Mouse (Mus musculus) midbrain, embryonic 12.5 days (tissue): ENCODE results near the gene Chrna4. TPM values are rescaled to one million over a fixed set of nuclear protein-coding genes. Genes with fewer than 3 reads are reported as not detected.

Experiments used
- ATAC-seq: fragments of 200-750 bp; cut with Nextera tagmentation; 2 replicates; pipeline ENCODE4 v1.8.0; 2017; ENCODE audit warnings: low read depth, moderate TSS enrichment, moderate library complexity; ENCODE audit not compliant: low FRiP score
- H3K27ac ChIP-seq: fragments of 300-500 bp; sonication (generic); replicated peaks from 2 replicates; pipeline ENCODE4 v1.5.1; 2016; ENCODE audit warnings: mild to moderate bottlenecking
- H3K27me3 ChIP-seq: fragments of 300-500 bp; sonication (generic); 2 replicates; pipeline ENCODE4 v1.6.1; 2016; ENCODE audit warnings: mild to moderate bottlenecking
- H3K36me3 ChIP-seq: fragments of 300-500 bp; sonication (generic); 2 replicates; pipeline ENCODE4 v1.6.1; 2016
- H3K4me1 ChIP-seq: fragments of 300-500 bp; sonication (generic); 2 replicates; pipeline ENCODE4 v1.6.1; 2016
- H3K4me2 ChIP-seq: fragments of 300-500 bp; sonication (generic); replicated peaks from 2 replicates; pipeline ENCODE4 v1.6.1; 2016; ENCODE audit warnings: mild to moderate bottlenecking, moderate library complexity
- H3K4me3 ChIP-seq: fragments of 300-500 bp; sonication (generic); 2 replicates; pipeline ENCODE4 v1.5.1; 2016; ENCODE audit warnings: mild to moderate bottlenecking
- H3K9ac ChIP-seq: fragments of 300-500 bp; sonication (generic); replicated peaks from 2 replicates; pipeline ENCODE4 v1.6.1; 2016; ENCODE audit warnings: mild to moderate bottlenecking, moderate library complexity
- H3K9me3 ChIP-seq: fragments of 300-500 bp; sonication (generic); 2 replicates; pipeline ENCODE4 v1.6.1; 2016; ENCODE audit warnings: mild to moderate bottlenecking
- WGBS: fragments of 180-500 bp; shearing (Covaris S2); methylation state at CpG from one replicate; pipeline ENCODE4 v1.1.7; 2016; 5-methylcytosine and 5-hydroxymethylcytosine counted together
- polyA plus RNA-seq: library from polyadenylated mRNA; unstranded; fragments of >200 nt; fragmentation: Nextera tagmentation; extraction: Ambion mirVana; gene quantifications from 2 replicates; pipeline ENCODE4 v1.2.1, GENCODE M21; 2016

Chrna4 gene
- polyA plus RNA-seq = 43.2 and 44.3 TPM in 2 replicates

DNA sequence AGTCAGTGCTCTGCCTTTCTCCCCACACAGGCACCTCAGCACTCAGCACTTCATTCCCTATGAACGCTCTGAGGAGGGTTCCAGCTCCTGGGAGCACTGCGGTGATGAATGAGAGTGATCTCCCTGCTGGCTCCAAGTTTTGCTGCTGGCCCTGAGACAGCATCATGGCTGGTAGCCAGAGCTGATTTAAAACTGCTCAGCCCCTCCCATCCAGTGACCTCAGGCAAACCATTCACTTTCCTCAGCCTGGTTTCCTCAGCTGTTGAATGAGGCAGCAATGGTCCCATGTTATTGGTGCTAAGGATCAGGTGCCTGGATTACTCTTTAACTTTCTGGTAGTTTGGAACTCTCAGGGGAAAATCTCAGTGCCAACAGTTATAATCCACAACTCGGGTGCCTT, at the start of gene Chrna4:
TSS of gene Chrna4 (minus strand) at position 110 of the 400 bp plus-strand sequence.
- H3K4me1 ChIP-seq = peaks cover 44% of the 10 kb centered on the region
- peaks cover 25% of the 10 kb centered on the region for H3K27me3 ChIP-seq
- ATAC-seq = no peak
- H3K4me3 ChIP-seq = no peak within 1 kb of the TSS
- 53% methylated on average over 3 of the region's 3 CpGs for WGBS
- 0 out of 2 replicates have a peak within 1 kb of the TSS, but pooled peaks have one; percentile 9 for H3K4me2 ChIP-seq
- peak within 1 kb of the TSS; percentile 80 for H3K27ac ChIP-seq
- H3K36me3 ChIP-seq = no peaks in the 10 kb centered on the region
- no peaks in the 10 kb centered on the region for H3K9me3 ChIP-seq
- H3K9ac ChIP-seq = no peak within 1 kb of the TSS

DNA sequence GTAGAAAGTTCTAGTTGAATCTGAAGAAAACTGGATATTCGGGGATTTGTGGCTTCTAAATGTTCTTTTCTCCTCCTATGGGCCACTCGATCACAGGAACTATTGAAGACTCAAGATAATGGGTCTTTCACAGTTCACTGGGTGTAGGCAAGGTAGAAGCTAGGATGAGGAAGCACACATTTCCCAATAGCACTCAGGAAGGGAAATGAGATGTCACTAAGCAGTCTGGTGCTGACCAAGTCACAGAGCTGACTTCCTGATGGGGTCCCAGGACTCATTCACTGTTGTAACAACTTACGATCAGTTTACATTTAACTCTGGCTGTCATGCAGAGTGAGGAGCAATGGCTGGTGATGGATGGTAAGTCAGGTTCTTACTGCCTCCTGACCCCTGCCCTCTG, 46.8 kb upstream of the Chrna4 start:
- Histone ChIP-seq H3K4me1 (no peaks in the 10 kb centered on the region), H3K9ac (no peak overlapping the region), H3K9me3 (no peaks in the 10 kb centered on the region), H3K27me3 (no peaks in the 10 kb centered on the region), H3K4me2 (no peak overlapping the region), H3K36me3 (0 out of 2 replicates have a peak, but pooled peaks cover 3% of the 10 kb centered on the region), H3K4me3 (no peak overlapping the region), H3K27ac (no peak overlapping the region)
- 80% methylated on average over 3 of the region's 3 CpGs for WGBS
- no peak for ATAC-seq

DNA sequence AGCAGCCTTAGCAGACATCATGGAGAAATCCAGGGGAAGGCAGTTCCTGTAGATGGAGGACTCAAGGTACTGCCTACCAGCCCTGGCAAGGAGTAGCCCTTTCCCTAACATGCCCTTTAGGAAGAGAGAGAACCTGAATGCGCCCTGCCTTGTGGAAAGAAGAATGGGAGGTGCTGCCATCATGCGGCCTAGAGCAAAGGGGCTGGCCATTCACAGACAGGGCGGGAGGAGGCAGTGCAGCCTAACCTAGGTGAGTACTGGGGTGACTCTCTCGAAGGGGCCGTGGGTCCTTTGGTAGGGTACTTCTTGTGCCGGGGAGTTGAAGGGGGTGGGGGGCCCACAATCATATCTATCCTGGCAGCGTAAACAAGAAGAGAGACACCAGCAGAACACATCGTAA, 41.7 kb upstream of the Chrna4 start:
- H3K27ac ChIP-seq = no peak overlapping the region
- H3K4me3 ChIP-seq = no peak overlapping the region
- peaks cover 3% of the 10 kb centered on the region; the same call in 1 of the 2 replicates for H3K4me1 ChIP-seq
- H3K9me3 ChIP-seq = no peaks in the 10 kb centered on the region
- WGBS = 76% methylated on average over 8 of the region's 8 CpGs
- no peak overlapping the region for H3K9ac ChIP-seq
- no peaks in the 10 kb centered on the region for H3K27me3 ChIP-seq
- no peak overlapping the region for H3K4me2 ChIP-seq
- H3K36me3 ChIP-seq = 0 out of 2 replicates have a peak, but pooled peaks cover 7% of the 10 kb centered on the region
- no peak for ATAC-seq

DNA sequence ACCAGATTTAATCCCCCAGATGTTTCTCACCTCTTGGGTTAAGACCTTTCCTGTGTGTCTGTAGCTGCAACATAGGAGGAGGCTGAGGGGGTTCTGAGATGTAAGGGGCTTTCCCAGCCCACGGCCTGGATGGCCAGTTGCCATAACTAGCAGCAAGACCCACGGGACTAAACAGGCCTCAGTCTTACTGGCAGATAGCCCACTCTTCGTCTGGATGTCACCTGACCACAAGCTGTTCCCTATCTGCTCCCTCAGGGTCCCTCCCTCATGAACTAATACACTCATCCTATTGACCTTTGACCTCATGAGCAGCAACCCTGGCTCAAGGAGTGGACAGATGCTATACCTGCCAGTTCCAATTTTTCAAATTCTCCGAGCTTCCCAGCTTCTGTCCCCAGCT, 40.6 kb upstream of the Chrna4 start:
- H3K4me3 ChIP-seq = no peak overlapping the region
- H3K27ac ChIP-seq = no peak overlapping the region
- 70% methylated on average over 4 of the region's 4 CpGs for WGBS
- H3K9ac ChIP-seq = no peak overlapping the region
- H3K4me2 ChIP-seq = no peak overlapping the region
- peaks cover 3% of the 10 kb centered on the region; the same call in 1 of the 2 replicates for H3K4me1 ChIP-seq
- ATAC-seq = no peak
- H3K27me3 ChIP-seq = no peaks in the 10 kb centered on the region
- H3K36me3 ChIP-seq = 0 out of 2 replicates have a peak, but pooled peaks cover 7% of the 10 kb centered on the region
- no peaks in the 10 kb centered on the region for H3K9me3 ChIP-seq

DNA sequence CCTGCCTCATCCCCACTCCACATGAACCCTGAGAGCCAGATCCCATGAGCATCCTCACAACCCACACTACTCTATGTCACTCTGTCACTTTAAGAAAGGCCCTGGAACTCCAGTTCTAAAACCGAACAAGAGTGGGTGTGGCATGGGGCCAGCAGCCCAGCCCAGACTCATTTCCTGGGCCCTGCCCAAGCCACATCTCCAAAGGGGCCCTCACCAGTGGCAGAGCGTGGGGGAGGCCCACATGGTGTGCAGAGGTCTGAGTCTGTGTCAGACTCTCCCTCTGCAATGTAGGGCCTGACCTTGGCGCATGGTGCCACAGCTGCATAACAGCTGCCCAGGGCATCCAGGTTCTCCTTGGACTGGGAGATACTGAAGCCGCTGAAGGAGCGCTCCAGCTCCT, 37.5 kb upstream of the Chrna4 start:
- no peak overlapping the region for H3K4me3 ChIP-seq
- H3K27me3 ChIP-seq = no peaks in the 10 kb centered on the region; the same call in 1 of the 2 replicates
- ATAC-seq = no peak
- no peak overlapping the region for H3K27ac ChIP-seq
- H3K4me2 ChIP-seq = no peak overlapping the region
- WGBS = 74% methylated on average over 5 of the region's 5 CpGs
- no peak overlapping the region for H3K9ac ChIP-seq
- H3K36me3 ChIP-seq = 0 out of 2 replicates have a peak, but pooled peaks cover 4% of the 10 kb centered on the region
- H3K4me1 ChIP-seq = peaks cover 3% of the 10 kb centered on the region; the same call in 1 of the 2 replicates
- H3K9me3 ChIP-seq = no peaks in the 10 kb centered on the region

DNA sequence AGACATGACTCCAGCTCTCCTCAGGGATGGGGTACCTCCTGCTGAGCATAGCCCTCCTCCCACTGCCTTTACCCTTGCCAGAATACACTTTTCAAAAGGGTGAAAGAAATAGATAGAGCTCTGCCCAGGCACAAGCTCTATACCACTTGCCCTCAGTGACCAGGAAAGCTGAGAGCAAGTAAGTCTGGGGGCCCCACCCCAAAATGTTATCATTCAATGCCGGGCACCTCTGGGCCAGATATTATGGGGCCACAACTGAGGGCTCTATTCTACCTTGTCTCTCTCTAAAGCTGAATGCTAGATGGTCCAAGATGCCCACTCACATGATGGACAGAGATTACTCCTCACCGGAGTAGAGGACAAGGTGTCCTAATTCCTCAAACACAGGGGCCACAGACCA, 36.2 kb upstream of the Chrna4 start:
- no peak overlapping the region for H3K27ac ChIP-seq
- 92% methylated on average over 2 of the region's 2 CpGs for WGBS
- H3K4me2 ChIP-seq = no peak overlapping the region
- H3K4me1 ChIP-seq = peaks cover 3% of the 10 kb centered on the region; the same call in 1 of the 2 replicates
- H3K4me3 ChIP-seq = no peak overlapping the region
- no peaks in the 10 kb centered on the region for H3K9me3 ChIP-seq
- H3K9ac ChIP-seq = no peak overlapping the region
- no peak for ATAC-seq
- H3K27me3 ChIP-seq = no peaks in the 10 kb centered on the region; the same call in 1 of the 2 replicates
- 0 out of 2 replicates have a peak, but pooled peaks cover 4% of the 10 kb centered on the region for H3K36me3 ChIP-seq

DNA sequence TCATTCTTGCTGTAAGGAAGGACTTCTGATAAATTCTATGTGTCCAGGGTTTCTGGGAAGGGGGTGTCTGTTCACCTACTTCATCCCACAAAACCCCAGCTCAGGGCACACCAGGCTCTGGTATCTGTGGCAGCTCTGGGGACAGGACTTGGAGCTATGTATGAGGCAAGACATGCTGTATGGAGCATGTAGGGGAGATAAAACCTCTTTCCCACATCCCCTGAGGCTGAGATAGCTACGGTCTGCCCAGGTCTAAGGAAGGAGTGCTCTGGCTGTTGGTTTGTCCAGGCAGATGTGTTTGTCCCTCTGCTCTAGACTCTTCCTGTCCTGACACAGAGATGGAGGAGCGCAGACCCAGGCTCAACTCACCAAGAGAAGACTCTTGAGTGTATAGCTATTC, 35.6 kb upstream of the Chrna4 start:
- whole genome bisulfite sequencing = 100% methylated on average over 2 of the region's 2 CpGs
- no peak overlapping the region for H3K4me3 ChIP-seq
- H3K27me3 ChIP-seq = no peaks in the 10 kb centered on the region; the same call in 1 of the 2 replicates
- no peak overlapping the region for H3K27ac ChIP-seq
- H3K9me3 ChIP-seq = no peaks in the 10 kb centered on the region
- H3K4me1 ChIP-seq = peaks cover 3% of the 10 kb centered on the region; the same call in 1 of the 2 replicates
- ATAC-seq = no peak
- no peak overlapping the region for H3K9ac ChIP-seq
- H3K4me2 ChIP-seq = no peak overlapping the region
- H3K36me3 ChIP-seq = 0 out of 2 replicates have a peak, but pooled peaks cover 4% of the 10 kb centered on the region

DNA sequence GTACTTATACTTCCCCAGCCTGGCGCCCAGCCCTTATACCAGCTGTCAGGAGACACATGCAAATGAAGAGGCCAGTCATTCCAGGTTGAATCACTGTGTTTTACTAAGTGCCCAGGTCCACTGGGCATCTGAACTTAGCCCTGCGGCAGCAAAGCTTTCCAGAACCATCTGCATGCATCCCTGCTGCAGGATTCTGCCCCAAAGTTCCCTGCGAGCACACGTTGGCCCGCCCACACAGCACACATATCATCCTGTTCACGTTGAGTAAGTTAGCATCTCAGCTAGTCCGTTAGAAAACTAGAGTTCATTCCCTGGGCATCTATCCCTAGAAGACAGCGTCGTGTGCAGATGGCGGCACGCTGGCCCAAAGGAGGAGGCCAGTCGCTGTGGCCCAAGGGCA, 32.2 kb upstream of the Chrna4 start:
- Histone ChIP-seq H3K9me3 (no peaks in the 10 kb centered on the region), H3K4me2 (no peak overlapping the region), H3K9ac (no peak overlapping the region), H3K4me1 (no peaks in the 10 kb centered on the region), H3K4me3 (no peak overlapping the region), H3K27ac (no peak overlapping the region), H3K36me3 (no peaks in the 10 kb centered on the region), H3K27me3 (no peaks in the 10 kb centered on the region; the same call in none of the 2 replicates)
- no peak for ATAC-seq
- WGBS = 86% methylated on average over 12 of the region's 12 CpGs

DNA sequence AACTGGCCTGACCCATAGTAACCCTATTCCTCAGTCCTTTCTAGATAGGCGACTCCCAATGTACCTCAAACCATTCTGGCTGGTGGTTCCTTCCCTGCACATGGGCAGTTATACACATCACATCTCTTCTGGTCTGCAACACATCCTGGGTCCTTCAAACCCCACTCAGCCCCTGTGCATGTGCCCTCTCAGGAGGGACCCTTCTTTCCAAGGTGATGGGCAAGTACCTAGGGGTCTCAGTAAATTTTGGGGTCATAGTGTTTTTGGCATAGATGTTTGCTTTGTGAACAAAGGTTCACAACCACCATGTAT, 29.0 kb upstream of the Chrna4 start:
- Histone ChIP-seq H3K9me3 (no peaks in the 10 kb centered on the region), H3K27me3 (no peaks in the 10 kb centered on the region; the same call in none of the 2 replicates), H3K36me3 (no peaks in the 10 kb centered on the region), H3K4me1 (no peaks in the 10 kb centered on the region), H3K4me2 (no peak overlapping the region), H3K4me3 (no peak overlapping the region), H3K27ac (no peak overlapping the region), H3K9ac (no peak overlapping the region)
- WGBS = 7% methylated on average over 1 of the region's 1 CpGs
- peak; percentile 55 for ATAC-seq

DNA sequence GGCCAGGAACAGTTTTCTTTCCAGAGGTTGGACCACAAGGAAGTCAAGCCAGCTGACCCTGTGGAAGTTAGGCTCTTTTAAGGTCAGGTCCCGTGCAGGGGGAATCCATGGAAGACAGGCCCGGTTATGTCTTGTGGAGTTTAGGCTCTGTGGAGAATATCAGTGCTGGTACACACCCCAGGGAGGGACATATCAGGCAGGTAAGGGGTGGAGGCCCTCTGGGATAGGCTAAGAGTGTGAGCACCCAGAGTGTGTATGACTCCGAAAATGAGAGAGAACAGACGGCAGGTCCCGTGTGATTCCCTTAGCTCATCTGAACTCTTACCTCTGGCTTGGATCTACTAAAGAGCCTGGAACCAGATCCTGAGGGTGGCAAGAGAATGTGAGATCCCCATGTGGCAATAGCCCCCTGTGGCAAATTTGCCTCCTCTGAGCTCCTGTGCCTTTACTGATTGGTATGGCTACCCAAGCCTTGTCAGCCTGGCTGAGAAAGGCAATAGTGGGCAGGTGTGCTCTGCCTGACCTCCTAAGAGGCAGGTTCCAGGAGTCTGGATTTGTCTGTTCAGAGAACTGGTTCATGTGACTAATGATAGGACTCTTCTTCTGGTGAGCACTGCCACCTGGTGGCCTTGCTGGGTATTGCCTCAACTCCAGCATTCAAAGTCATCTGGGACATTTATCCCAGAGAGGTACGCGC, 28.5 kb upstream of the Chrna4 start:
- no peak overlapping the region for H3K4me3 ChIP-seq
- peak; percentile 65 for ATAC-seq
- no peaks in the 10 kb centered on the region; the same call in none of the 2 replicates for H3K27me3 ChIP-seq
- H3K4me2 ChIP-seq = no peak overlapping the region
- 67% methylated on average over 7 of the region's 7 CpGs for WGBS
- H3K4me1 ChIP-seq = no peaks in the 10 kb centered on the region
- no peak overlapping the region for H3K9ac ChIP-seq
- no peaks in the 10 kb centered on the region for H3K9me3 ChIP-seq
- H3K36me3 ChIP-seq = no peaks in the 10 kb centered on the region
- no peak overlapping the region for H3K27ac ChIP-seq

DNA sequence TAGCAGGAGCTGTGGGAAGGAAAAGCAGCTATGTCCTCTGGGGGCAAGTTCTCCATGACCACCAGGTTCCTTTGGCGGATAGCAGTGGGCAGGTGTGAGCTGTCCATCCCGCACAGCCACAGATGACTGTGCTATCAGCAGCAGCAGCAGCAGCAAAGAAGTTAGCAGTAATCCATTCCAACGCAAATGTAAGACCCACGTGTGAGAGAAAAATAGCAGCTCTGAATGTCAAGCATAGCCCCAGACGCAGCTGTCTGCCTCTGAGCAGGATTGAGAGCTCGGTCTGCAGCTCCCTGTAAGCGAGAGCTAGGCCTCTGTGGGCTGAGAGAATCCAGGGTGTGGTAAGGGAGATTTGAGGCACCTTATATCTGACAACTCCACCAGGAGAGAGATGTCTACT, 26.8 kb upstream of the Chrna4 start:
- ATAC-seq = no peak
- WGBS = 67% methylated on average over 7 of the region's 7 CpGs
- no peaks in the 10 kb centered on the region; the same call in 1 of the 2 replicates for H3K27me3 ChIP-seq

DNA sequence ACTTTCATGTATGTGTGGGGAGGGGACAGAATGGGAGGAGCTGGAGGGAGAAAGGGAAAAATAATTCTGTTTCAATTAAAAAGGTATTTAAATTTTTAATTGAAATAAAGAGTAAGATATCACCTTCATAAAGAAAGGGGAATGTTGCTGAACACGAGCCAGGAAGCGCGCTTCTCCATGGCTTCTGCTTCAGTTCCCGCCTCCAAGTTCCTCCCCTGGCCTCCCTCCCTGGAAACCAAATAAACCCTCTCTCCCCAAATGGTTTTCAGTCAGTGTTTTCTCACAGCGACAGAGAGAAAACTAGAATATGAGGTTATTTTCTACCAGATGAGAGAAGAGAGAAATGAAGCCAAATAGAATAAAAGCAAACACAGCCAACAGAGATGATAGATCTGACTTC, 25.2 kb upstream of the Chrna4 start:
- 70% methylated on average over 5 of the region's 5 CpGs for WGBS
- H3K4me3 ChIP-seq = no peak overlapping the region
- ATAC-seq = no peak
- H3K27ac ChIP-seq = no peak overlapping the region
- no peaks in the 10 kb centered on the region for H3K9me3 ChIP-seq
- H3K9ac ChIP-seq = no peak overlapping the region
- no peaks in the 10 kb centered on the region for H3K4me1 ChIP-seq
- H3K27me3 ChIP-seq = no peaks in the 10 kb centered on the region; the same call in 1 of the 2 replicates
- no peaks in the 10 kb centered on the region for H3K36me3 ChIP-seq
- H3K4me2 ChIP-seq = no peak overlapping the region

More for the DNA sequence above, 26.8 kb upstream of the Chrna4 start:
- Histone ChIP-seq H3K4me1 (no peaks in the 10 kb centered on the region), H3K27ac (no peak overlapping the region), H3K9ac (no peak overlapping the region), H3K4me3 (no peak overlapping the region), H3K9me3 (no peaks in the 10 kb centered on the region), H3K36me3 (no peaks in the 10 kb centered on the region), H3K4me2 (no peak overlapping the region)
